Mouse (Mus musculus): ENCODE data around the gene Mapk6. TPM values are rescaled to one million over a fixed set of nuclear protein-coding genes. Genes with fewer than 3 reads are reported as not detected.
"Not testable (repeated sequence)": the region's sequence is repeated elsewhere in the genome, so short reads cannot be mapped to it uniquely, and the experiment has no call there.

The Mapk6 gene
- total RNA-seq (2014; fragmentation: Nextera tagmentation) (49.2 and 57.6 TPM in 2 replicates), total RNA-seq (2017) (45.2 and 49.2 TPM in 2 replicates), polyA plus RNA-seq (2012) (6.2 and 7.6 TPM in 2 replicates)

DNA sequence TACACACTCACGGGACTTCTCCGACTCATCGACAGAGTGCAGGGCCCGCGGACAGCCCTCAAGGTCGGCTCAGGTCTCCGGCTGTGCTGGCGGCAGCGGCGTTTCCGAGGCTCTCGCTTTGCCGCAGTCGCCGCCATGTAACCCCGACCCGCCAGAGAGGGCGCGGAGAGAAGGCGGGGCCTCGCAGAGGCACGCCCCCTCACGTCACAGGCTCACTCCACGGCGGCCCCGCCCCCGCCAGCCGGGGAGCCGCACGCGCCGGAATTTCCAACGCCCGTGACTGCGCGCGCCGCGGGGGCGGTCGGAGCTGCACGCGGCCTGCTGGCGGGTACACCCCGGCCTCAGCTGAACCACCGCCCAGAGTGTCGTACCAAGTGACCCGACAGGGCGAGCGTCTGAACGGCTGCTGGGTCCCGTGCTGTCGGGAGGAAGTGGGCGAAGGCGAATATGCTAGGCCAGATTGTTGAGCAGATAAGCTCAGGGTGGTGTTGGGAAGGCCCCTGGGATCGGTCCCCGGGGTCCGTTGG, at the start of gene Mapk6:
Mapk6 (minus strand) TSS at position 154 of the 527 bp plus-strand sequence.
- H3K9me3 ChIP-seq (replicated peaks), result no peaks in the 10 kb centered on the region
- peaks cover 60% of the 10 kb centered on the region for H3K4me1 ChIP-seq (ENCODE audit: insufficient read depth, low read depth, low read length)
- TF ChIP-seq TAL1 (conservative IDR thresholded peaks at IDR 0.05; ENCODE audit: low read depth, low read length) (no peak), POLR2AphosphoS5 (IDR thresholded peaks at IDR 0.05; ENCODE audit: insufficient replicate concordance, low read depth, low read length) (no peak), GATA1 (IDR thresholded peaks at IDR 0.05; ENCODE audit: borderline replicate concordance, low read length) (no peak), GATA2 (IDR thresholded peaks at IDR 0.05; ENCODE audit: borderline replicate concordance, low read depth, low read length) (no peak), CTCF (IDR thresholded peaks at IDR 0.05; ENCODE audit: low read depth, low read length) (no peak)
- peak; percentile 87 for DNase-seq (ENCODE audit: low spot score)
- peak within 1 kb of the TSS; percentile 88 for H3K4me3 ChIP-seq (ENCODE audit: low read depth, low read length)
- H3K27me3 ChIP-seq (ENCODE audit: insufficient read depth, low read length), result no peaks in the 10 kb centered on the region
- peak; percentile 77 for ATAC-seq (ENCODE audit: extremely low read depth, insufficient number of reproducible peaks, low FRiP score, poor library complexity, severe bottlenecking)
- H3K36me3 ChIP-seq (replicated peaks), result peaks cover 10% of the 10 kb centered on the region

DNA sequence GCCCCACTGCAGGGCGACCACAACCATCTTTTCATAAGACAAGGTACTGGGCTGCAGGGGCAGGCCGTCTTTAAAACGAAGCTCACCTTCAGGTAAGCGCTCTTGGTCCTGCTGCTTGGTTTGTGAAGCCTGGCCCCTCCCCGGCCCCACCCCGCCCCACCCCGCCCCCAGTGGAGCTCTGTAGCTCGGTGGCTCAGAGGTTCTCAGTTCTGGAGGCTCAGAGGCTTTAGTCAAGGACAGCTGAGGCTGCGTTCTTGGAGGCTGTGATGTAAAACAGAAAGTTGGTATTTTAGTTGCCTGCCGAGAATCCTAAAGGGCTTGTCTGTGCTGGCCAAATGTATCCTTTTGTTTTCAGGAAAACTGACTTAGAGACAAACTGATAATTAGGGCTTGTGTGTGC, 45.9 kb upstream of the Mapk6 start:
- Histone ChIP-seq H3K9me3 (replicated peaks) (no peaks in the 10 kb centered on the region), H3K4me1 (ENCODE audit: insufficient read depth, low read depth, low read length) (peaks cover 3% of the 10 kb centered on the region; the same call in 1 of the 2 replicates), H3K4me3 (ENCODE audit: low read depth, low read length) (no peak overlapping the region), H3K27me3 (ENCODE audit: insufficient read depth, low read length) (no peaks in the 10 kb centered on the region), H3K36me3 (replicated peaks) (peaks cover 88% of the 10 kb centered on the region)
- DNase-seq (ENCODE audit: low spot score), result no peak
- no peak for TF ChIP-seq CTCF (IDR thresholded peaks at IDR 0.05; ENCODE audit: low read depth, low read length)
- no peak for TF ChIP-seq GATA2 (IDR thresholded peaks at IDR 0.05; ENCODE audit: borderline replicate concordance, low read depth, low read length)
- no peak for TF ChIP-seq GATA1 (IDR thresholded peaks at IDR 0.05; ENCODE audit: borderline replicate concordance, low read length)
- TF ChIP-seq TAL1 (conservative IDR thresholded peaks at IDR 0.05; ENCODE audit: low read depth, low read length), result no peak
- TF ChIP-seq POLR2AphosphoS5 (IDR thresholded peaks at IDR 0.05; ENCODE audit: insufficient replicate concordance, low read depth, low read length), result no peak
- ATAC-seq (ENCODE audit: extremely low read depth, insufficient number of reproducible peaks, low FRiP score, poor library complexity, severe bottlenecking), result no peak

DNA sequence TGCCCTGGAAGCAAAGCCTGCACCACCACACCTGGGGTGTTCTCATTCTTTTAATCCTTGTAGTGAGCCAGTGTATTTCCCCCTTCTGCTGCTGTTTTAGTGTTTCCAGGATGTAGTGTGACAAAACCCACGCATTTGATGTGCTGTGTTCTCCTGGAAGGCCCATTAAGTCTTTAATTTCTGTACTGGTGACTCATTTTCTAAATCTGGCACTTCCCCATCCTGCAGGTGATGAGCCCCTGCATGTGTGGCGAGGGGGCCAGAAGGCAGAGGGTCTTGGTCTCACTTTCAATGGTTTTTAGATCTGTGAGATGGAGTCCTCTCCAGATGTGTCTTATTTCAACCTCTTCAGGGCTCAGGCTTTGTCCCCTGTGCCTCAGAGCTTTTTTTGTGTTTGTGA, 44.2 kb upstream of the Mapk6 start:
- TF ChIP-seq CTCF (IDR thresholded peaks at IDR 0.05; ENCODE audit: low read depth, low read length) (no peak), GATA2 (IDR thresholded peaks at IDR 0.05; ENCODE audit: borderline replicate concordance, low read depth, low read length) (no peak), GATA1 (IDR thresholded peaks at IDR 0.05; ENCODE audit: borderline replicate concordance, low read length) (no peak), POLR2AphosphoS5 (IDR thresholded peaks at IDR 0.05; ENCODE audit: insufficient replicate concordance, low read depth, low read length) (no peak), TAL1 (conservative IDR thresholded peaks at IDR 0.05; ENCODE audit: low read depth, low read length) (no peak)
- peaks cover 92% of the 10 kb centered on the region for H3K36me3 ChIP-seq (replicated peaks)
- peaks cover 3% of the 10 kb centered on the region; the same call in 1 of the 2 replicates for H3K4me1 ChIP-seq (ENCODE audit: insufficient read depth, low read depth, low read length)
- H3K4me3 ChIP-seq (ENCODE audit: low read depth, low read length), result no peak overlapping the region
- DNase-seq (ENCODE audit: low spot score) (no peak), ATAC-seq (ENCODE audit: extremely low read depth, insufficient number of reproducible peaks, low FRiP score, poor library complexity, severe bottlenecking) (no peak)
- no peaks in the 10 kb centered on the region for H3K9me3 ChIP-seq (replicated peaks)
- H3K27me3 ChIP-seq (ENCODE audit: insufficient read depth, low read length), result no peaks in the 10 kb centered on the region

DNA sequence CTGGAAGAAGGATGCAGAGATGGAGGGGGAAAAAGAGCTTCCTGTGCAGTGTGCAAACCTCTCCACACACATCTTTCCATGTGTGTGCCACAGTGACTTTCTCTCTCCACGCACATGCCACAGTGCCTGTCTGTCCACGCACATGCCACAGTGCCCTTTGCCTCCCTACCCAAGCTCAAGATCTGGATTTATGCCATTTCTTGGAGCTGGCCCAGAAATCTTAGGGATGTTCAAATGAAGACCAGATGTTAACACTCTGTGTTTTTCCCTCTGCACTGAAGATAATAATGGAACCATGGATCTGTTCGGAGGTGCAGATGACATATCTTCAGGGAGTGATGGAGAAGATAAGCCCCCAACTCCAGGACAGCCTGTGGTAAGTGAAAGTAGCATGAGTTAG, 38.2 kb upstream of the Mapk6 start:
- Histone ChIP-seq H3K4me3 (ENCODE audit: low read depth, low read length) (no peak overlapping the region), H3K4me1 (ENCODE audit: insufficient read depth, low read depth, low read length) (peaks cover 5% of the 10 kb centered on the region; the same call in 1 of the 2 replicates), H3K9me3 (replicated peaks) (no peaks in the 10 kb centered on the region), H3K36me3 (replicated peaks) (peaks cover 83% of the 10 kb centered on the region), H3K27me3 (ENCODE audit: insufficient read depth, low read length) (no peaks in the 10 kb centered on the region)
- no peak for ATAC-seq (ENCODE audit: extremely low read depth, insufficient number of reproducible peaks, low FRiP score, poor library complexity, severe bottlenecking)
- no peak for DNase-seq (ENCODE audit: low spot score)
- TF ChIP-seq GATA1 (IDR thresholded peaks at IDR 0.05; ENCODE audit: borderline replicate concordance, low read length) (no peak), GATA2 (IDR thresholded peaks at IDR 0.05; ENCODE audit: borderline replicate concordance, low read depth, low read length) (no peak), POLR2AphosphoS5 (IDR thresholded peaks at IDR 0.05; ENCODE audit: insufficient replicate concordance, low read depth, low read length) (no peak), TAL1 (conservative IDR thresholded peaks at IDR 0.05; ENCODE audit: low read depth, low read length) (no peak), CTCF (IDR thresholded peaks at IDR 0.05; ENCODE audit: low read depth, low read length) (no peak)

DNA sequence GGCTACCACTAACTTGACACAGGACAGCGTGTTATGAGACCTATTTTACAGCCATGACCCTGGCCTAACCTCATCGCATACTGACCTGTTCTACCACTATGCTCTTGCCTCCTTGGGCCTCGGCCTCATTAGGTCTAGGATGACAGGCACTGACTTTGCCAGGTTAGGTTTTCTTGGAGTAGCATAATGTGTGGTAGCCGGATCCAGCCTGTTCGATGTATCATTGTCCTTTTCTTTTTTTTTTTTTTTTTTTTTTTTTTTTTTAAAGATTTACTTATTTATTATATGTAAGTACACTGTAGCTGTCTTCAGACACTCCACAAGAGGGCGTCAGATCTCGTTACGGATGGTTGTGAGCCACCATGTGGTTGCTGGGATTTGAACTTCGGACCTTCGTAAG, 36.8 kb upstream of the Mapk6 start:
- H3K36me3 ChIP-seq (replicated peaks), result peaks cover 73% of the 10 kb centered on the region
- H3K27me3 ChIP-seq (ENCODE audit: insufficient read depth, low read length), result not testable (repeated sequence)

DNA sequence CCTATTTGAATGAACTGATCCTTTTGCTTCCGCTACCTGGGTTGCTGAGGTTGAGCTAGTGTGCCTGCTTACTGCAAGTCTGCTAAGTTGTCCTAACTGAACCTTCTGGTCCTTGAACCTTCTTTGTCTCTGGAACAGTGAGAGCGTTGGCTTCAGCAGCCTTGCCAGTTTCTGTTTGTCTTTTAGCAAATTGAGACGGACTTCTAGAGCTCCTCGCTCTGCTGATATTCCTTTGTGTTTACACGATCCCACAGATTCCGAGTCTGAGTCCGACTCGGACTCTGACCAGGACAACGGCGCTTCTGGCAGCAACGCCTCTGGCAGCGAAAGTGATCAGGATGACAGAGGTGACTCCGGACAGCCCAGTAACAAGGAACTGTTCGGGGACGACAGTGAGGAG, 35.2 kb upstream of the Mapk6 start:
- DNase-seq (ENCODE audit: low spot score), result no peak
- no peak for TF ChIP-seq POLR2AphosphoS5 (IDR thresholded peaks at IDR 0.05; ENCODE audit: insufficient replicate concordance, low read depth, low read length)
- Histone ChIP-seq H3K4me1 (ENCODE audit: insufficient read depth, low read depth, low read length) (peaks cover 22% of the 10 kb centered on the region), H3K27me3 (ENCODE audit: insufficient read depth, low read length) (no peaks in the 10 kb centered on the region), H3K4me3 (ENCODE audit: low read depth, low read length) (no peak overlapping the region), H3K36me3 (replicated peaks) (peaks cover 62% of the 10 kb centered on the region), H3K9me3 (replicated peaks) (no peaks in the 10 kb centered on the region)
- no peak for ATAC-seq (ENCODE audit: extremely low read depth, insufficient number of reproducible peaks, low FRiP score, poor library complexity, severe bottlenecking)

More for the DNA sequence above, 36.8 kb upstream of the Mapk6 start:
- not testable (repeated sequence) for H3K9me3 ChIP-seq (replicated peaks); DNase-seq (ENCODE audit: low spot score); H3K4me3 ChIP-seq (ENCODE audit: low read depth, low read length); ATAC-seq (ENCODE audit: extremely low read depth, insufficient number of reproducible peaks, low FRiP score, poor library complexity, severe bottlenecking)
- peaks cover 15% of the 10 kb centered on the region for H3K4me1 ChIP-seq (ENCODE audit: insufficient read depth, low read depth, low read length)

DNA sequence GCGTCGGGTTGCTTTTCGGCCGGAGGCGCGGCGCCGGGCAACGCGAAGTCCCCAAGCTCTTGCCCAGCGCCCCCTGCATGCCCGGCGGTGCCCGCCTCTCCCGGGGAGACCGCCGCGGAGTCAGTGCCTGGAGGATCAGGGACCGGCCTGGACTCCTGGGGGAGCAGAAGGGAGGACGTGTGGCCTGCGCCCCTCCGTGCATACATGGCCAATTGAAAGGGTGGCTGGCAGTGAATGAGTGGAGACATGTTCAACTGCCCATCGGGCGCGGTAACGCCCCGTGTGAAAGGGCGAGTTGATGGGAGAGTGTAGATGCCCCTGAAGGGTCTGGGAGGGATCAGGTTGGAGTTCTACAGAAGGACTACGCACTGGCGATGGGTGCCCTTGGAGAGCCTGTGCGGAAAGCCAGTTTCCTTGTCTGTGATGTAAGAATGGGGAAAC, 31.9 kb upstream of the Mapk6 start:
- Histone ChIP-seq H3K9me3 (replicated peaks) (no peaks in the 10 kb centered on the region), H3K4me1 (ENCODE audit: insufficient read depth, low read depth, low read length) (peaks cover 33% of the 10 kb centered on the region), H3K36me3 (replicated peaks) (peaks cover 30% of the 10 kb centered on the region), H3K4me3 (ENCODE audit: low read depth, low read length) (peak overlapping the region; percentile 91), H3K27me3 (ENCODE audit: insufficient read depth, low read length) (no peaks in the 10 kb centered on the region)
- TF ChIP-seq CTCF (IDR thresholded peaks at IDR 0.05; ENCODE audit: low read depth, low read length) (no peak), POLR2AphosphoS5 (IDR thresholded peaks at IDR 0.05; ENCODE audit: insufficient replicate concordance, low read depth, low read length) (no peak), GATA2 (IDR thresholded peaks at IDR 0.05; ENCODE audit: borderline replicate concordance, low read depth, low read length) (no peak)
- DNase-seq (ENCODE audit: low spot score), result peak; percentile 61
- peak; percentile 43 for ATAC-seq (ENCODE audit: extremely low read depth, insufficient number of reproducible peaks, low FRiP score, poor library complexity, severe bottlenecking)

Measured in G1E (cell line).